Mouse (Mus musculus) cerebellum, adult 2 months (tissue): ENCODE data around the gene Atp6ap2. TPM values are rescaled to one million over a fixed set of nuclear protein-coding genes. Genes with fewer than 3 reads are reported as not detected.

Experiments
- DNase-seq, 2 experiments: peaks; one replicate each; pipeline ENCODE4 v3.0.0; 2021
- H3K27ac ChIP-seq: fragments of 200-500 bp; 2 replicates; pipeline ENCODE4 v1.5.1; 2012; ENCODE audit warnings: low read length, control low read depth, inconsistent platforms; ENCODE audit not compliant: insufficient read depth
- H3K27me3 ChIP-seq: fragments of 200-500 bp; 2 replicates; pipeline ENCODE4 v1.6.1; 2012; ENCODE audit warnings: inconsistent platforms, mild to moderate bottlenecking, low read length, moderate library complexity; ENCODE audit not compliant: control insufficient read depth, insufficient read depth
- H3K4me1 ChIP-seq: fragments of 200-500 bp; 2 replicates; pipeline ENCODE4 v1.6.1; 2011; ENCODE audit warnings: low read length; ENCODE audit not compliant: control insufficient read depth, insufficient read depth
- H3K4me3 ChIP-seq: fragments of 200-500 bp; replicated peaks from 2 replicates; pipeline ENCODE3; 2011; ENCODE audit warnings: mild to moderate bottlenecking, low read depth, low read length, control low read depth; ENCODE audit not compliant: insufficient read depth
- CTCF ChIP-seq: fragments of 200-500 bp; IDR thresholded peaks from 2 replicates; pipeline ENCODE4 v1.5.1; 2011; ENCODE audit warnings: low read depth, mild to moderate bottlenecking, control low read depth, low read length, moderate library complexity, borderline replicate concordance; ENCODE audit not compliant: insufficient read depth
- POLR2A ChIP-seq: fragments of 200-500 bp; IDR thresholded peaks from 2 replicates; pipeline ENCODE4 v1.6.1; 2011; ENCODE audit warnings: low read length, control low read depth, borderline replicate concordance; ENCODE audit not compliant: insufficient read depth
- WGBS: fragments of 180-500 bp; shearing (Covaris S2); methylation state at CpG from one replicate; pipeline ENCODE4 v1.1.7; 2018; 5-methylcytosine and 5-hydroxymethylcytosine counted together
- polyA plus RNA-seq: library from polyadenylated mRNA; depleted of rRNA; stranded (reverse); fragments of >200 nt; gene quantifications from 2 replicates; pipeline ENCODE4 v1.2.3, GENCODE M21; 2012; rRNA removed

Gene Atp6ap2
- polyA plus RNA-seq, result 149 and 151 TPM in 2 replicates

GRCm38 (mm10) chrX:12587192-12587957 is at the start of gene Atp6ap2:
Gene Atp6ap2 (plus strand): TSS chrX:12587801.
- WGBS, result 11% methylated on average over 48 of the region's 49 CpGs
- H3K27me3 ChIP-seq, result no peaks in the 10 kb centered on the region
- H3K4me3 ChIP-seq, result peak within 1 kb of the TSS; percentile 77
- H3K27ac ChIP-seq, result peak within 1 kb of the TSS; percentile 68
- TF ChIP-seq CTCF (no peak), POLR2A (peak; percentile 83; the same call in 1 of the 2 replicates)
- peak; percentile 92 to 97 for DNase-seq
- peaks cover 6% of the 10 kb centered on the region; the same call in 1 of the 2 replicates for H3K4me1 ChIP-seq

GRCm38 (mm10) chrX:12544417-12544816 is 43.2 kb upstream of the Atp6ap2 start:
- DNase-seq, result no peak
- H3K4me1 ChIP-seq, result no peaks in the 10 kb centered on the region
- no peaks in the 10 kb centered on the region for H3K27me3 ChIP-seq
- no peak overlapping the region for H3K4me3 ChIP-seq
- 63% methylated on average over 1 of the region's 1 CpGs for WGBS
- TF ChIP-seq CTCF (no peak), POLR2A (no peak)
- H3K27ac ChIP-seq, result no peak overlapping the region

GRCm38 (mm10) chrX:12557086-12557485 is 30.5 kb upstream of the Atp6ap2 start:
- peak in 1 of 2 experiments; percentile 2 for DNase-seq
- Histone ChIP-seq H3K4me3 (no peak overlapping the region), H3K27ac (no peak overlapping the region), H3K4me1 (no peaks in the 10 kb centered on the region), H3K27me3 (no peaks in the 10 kb centered on the region)
- WGBS, result 35% methylated on average over 7 of the region's 7 CpGs
- TF ChIP-seq CTCF (no peak), POLR2A (no peak)

- WGBS, result 71% methylated on average over 1 of the region's 1 CpGs
- DNase-seq, result no peak
- TF ChIP-seq CTCF (no peak), POLR2A (no peak)
- H3K4me1 ChIP-seq, result no peaks in the 10 kb centered on the region
- no peak overlapping the region for H3K4me3 ChIP-seq
- H3K27ac ChIP-seq, result no peak overlapping the region
- H3K27me3 ChIP-seq, result no peaks in the 10 kb centered on the region
These were observed 16.2 kb upstream of the Atp6ap2 start for GRCm38 (mm10) chrX:12571407-12571806.

- DNase-seq, result no peak
- Histone ChIP-seq H3K4me3 (no peak overlapping the region), H3K4me1 (no peaks in the 10 kb centered on the region), H3K27ac (no peak overlapping the region), H3K27me3 (no peaks in the 10 kb centered on the region)
- 76% methylated on average over 3 of the region's 3 CpGs for WGBS
- TF ChIP-seq CTCF (no peak), POLR2A (no peak)
These were observed 9.7 kb upstream of the Atp6ap2 start for GRCm38 (mm10) chrX:12577936-12578335.

GRCm38 (mm10) chrX:12578339-12578868 is 9.2 kb upstream of the Atp6ap2 start:
- DNase-seq, result no peak
- Histone ChIP-seq H3K27me3 (no peaks in the 10 kb centered on the region), H3K27ac (no peak overlapping the region), H3K4me1 (no peaks in the 10 kb centered on the region), H3K4me3 (no peak overlapping the region)
- TF ChIP-seq POLR2A (no peak), CTCF (no peak)
- WGBS, result 82% methylated on average over 2 of the region's 2 CpGs

- DNase-seq, result no peak
- WGBS, result 93% methylated on average over 5 of the region's 5 CpGs
- no peaks in the 10 kb centered on the region for H3K4me1 ChIP-seq
- no peaks in the 10 kb centered on the region for H3K27me3 ChIP-seq
- H3K27ac ChIP-seq, result no peak overlapping the region
- H3K4me3 ChIP-seq, result no peak overlapping the region
- TF ChIP-seq POLR2A (no peak), CTCF (no peak)
These were observed 4.3 kb upstream of the Atp6ap2 start for GRCm38 (mm10) chrX:12583261-12583660.

- H3K4me1 ChIP-seq, result peaks cover 6% of the 10 kb centered on the region; the same call in 1 of the 2 replicates
- H3K27me3 ChIP-seq, result no peaks in the 10 kb centered on the region
- H3K4me3 ChIP-seq, result peak overlapping the region; percentile 61
- 1% methylated on average over 16 of the region's 18 CpGs for whole genome bisulfite sequencing
- DNase-seq, result no peak
- TF ChIP-seq CTCF, result no peak
- no peak for TF ChIP-seq POLR2A
- H3K27ac ChIP-seq, result 0 out of 2 replicates have a peak overlapping the region, but pooled peaks have one; percentile 2
These were observed 356 bp downstream of the Atp6ap2 start for GRCm38 (mm10) chrX:12587958-12588355.
